Mouse (Mus musculus) heart, adult 2 months (tissue): ENCODE data around the gene Pdzd2. TPM values are rescaled to one million over a fixed set of nuclear protein-coding genes. Genes with fewer than 3 reads are reported as not detected.

ENCODE experiments used
- DNase-seq, 2 experiments: peaks; one replicate each; pipeline ENCODE4 v3.0.0; 2021
- H3K27ac ChIP-seq: fragments of 200-600 bp; 2 replicates; pipeline ENCODE4 v1.8.1; 2022
- H3K27me3 ChIP-seq: fragments of 200-500 bp; 2 replicates; pipeline ENCODE4 v1.6.1; 2012; ENCODE audit warnings: mild to moderate bottlenecking, low read length, inconsistent platforms, mixed read lengths; ENCODE audit not compliant: control insufficient read depth, insufficient read depth
- H3K36me3 ChIP-seq: fragments of 200-500 bp; 2 replicates; pipeline ENCODE4 v1.6.1; 2012; ENCODE audit warnings: low read length, inconsistent platforms; ENCODE audit not compliant: control insufficient read depth, insufficient read depth
- H3K4me1 ChIP-seq: fragments of 200-500 bp; 2 replicates; pipeline ENCODE4 v1.6.1; 2011; ENCODE audit warnings: low read length; ENCODE audit not compliant: control insufficient read depth, insufficient read depth
- H3K4me3 ChIP-seq: fragments of 200-600 bp; 2 replicates; pipeline ENCODE4 v1.8.1; 2022
- H3K79me2 ChIP-seq: fragments of 200-500 bp; replicated peaks from 2 replicates; pipeline ENCODE4 v1.6.1; 2012; ENCODE audit warnings: mild to moderate bottlenecking, inconsistent platforms, low read length, moderate library complexity, mixed read lengths; ENCODE audit not compliant: control insufficient read depth, insufficient read depth
- H3K9ac ChIP-seq: fragments of 200-500 bp; 2 replicates; pipeline ENCODE4 v1.6.1; 2012; ENCODE audit warnings: low read depth, mild to moderate bottlenecking, control low read depth, inconsistent platforms, low read length, mixed read lengths
- CTCF ChIP-seq: fragments of 200-600 bp; IDR thresholded peaks from 2 replicates; pipeline ENCODE4 v1.8.1; 2022; ENCODE audit warnings: antibody characterized with exemption, mild to moderate bottlenecking, moderate library complexity
- EP300 ChIP-seq: fragments of 200-500 bp; IDR thresholded peaks from 2 replicates; pipeline ENCODE4 v1.6.1; 2011; ENCODE audit warnings: low read depth, low read length, control low read depth; ENCODE audit not compliant: insufficient read depth
- POLR2A ChIP-seq: fragments of 200-500 bp; IDR thresholded peaks from 2 replicates; pipeline ENCODE4 v1.6.1; 2011; ENCODE audit warnings: mild to moderate bottlenecking, low read depth, low read length, control low read depth; ENCODE audit not compliant: insufficient read depth
- WGBS: fragments of 180-500 bp; shearing (Covaris S2); methylation state at CpG from one replicate; pipeline ENCODE4 v1.1.7; 2018; 5-methylcytosine and 5-hydroxymethylcytosine counted together
- intact Hi-C: fragments of 180-260 bp; cut with DNase I; formaldehyde crosslinking; loops from one replicate; pipeline ENCODE4 v1.15.1; 2025
- polyA plus RNA-seq: library from polyadenylated mRNA; depleted of rRNA; stranded (reverse); fragments of >200 nt; gene quantifications from 2 replicates; pipeline ENCODE4 v1.2.3, GENCODE M21; 2012
- total RNA-seq, 2 experiments: library from RNA; stranded (reverse); gene quantifications; 2 replicates each; pipeline ENCODE4 v1.2.3; 2021

Gene Pdzd2
- total and polyA plus RNA-seq, 3 experiments = 15.0 to 83.9 (median 78.9) TPM

DNA sequence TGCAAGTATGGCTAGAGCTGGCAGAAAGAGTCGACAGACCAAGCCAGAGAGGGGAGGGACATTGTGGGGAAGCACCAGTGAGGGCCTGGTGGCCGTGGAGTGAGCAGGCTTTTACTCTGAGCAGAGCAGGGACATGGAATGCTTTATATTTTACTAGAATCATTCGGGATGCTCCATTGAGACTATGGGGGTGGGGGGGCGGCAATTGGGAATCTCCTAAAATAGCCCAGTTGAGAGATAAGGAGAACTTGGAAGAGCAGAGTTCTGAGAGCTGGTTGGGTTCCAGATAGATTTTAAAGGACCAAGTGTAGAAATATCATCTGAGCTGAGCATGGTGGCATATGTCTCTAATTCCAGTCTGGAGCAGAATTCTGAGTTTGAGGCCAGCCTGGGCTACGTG, 14.5 kb downstream of the Pdzd2 start:
- Histone ChIP-seq H3K27ac (peak overlapping the region; percentile 26; the same call in 1 of the 2 replicates), H3K36me3 (peaks cover 2% of the 10 kb centered on the region; the same call in 1 of the 2 replicates), H3K4me1 (peaks cover 10% of the 10 kb centered on the region), H3K4me3 (no peak overlapping the region), H3K9ac (no peak overlapping the region), H3K79me2 (no peaks in the 10 kb centered on the region), H3K27me3 (no peaks in the 10 kb centered on the region)
- peak in 1 of 2 experiments; percentile 17 for DNase-seq
- TF ChIP-seq EP300 (no peak), POLR2A (no peak), CTCF (no peak)
- 31% methylated on average over 5 of the region's 5 CpGs for WGBS
- intact Hi-C loops = no loop called here

GRCm38 (mm10) chr15:12721684-12722500, 17.8 kb downstream of the Pdzd2 start:
- Histone ChIP-seq H3K4me3 (no peak overlapping the region), H3K27me3 (no peaks in the 10 kb centered on the region), H3K9ac (no peak overlapping the region), H3K36me3 (peaks cover 2% of the 10 kb centered on the region; the same call in 1 of the 2 replicates), H3K4me1 (peaks cover 12% of the 10 kb centered on the region), H3K79me2 (no peaks in the 10 kb centered on the region), H3K27ac (peak overlapping the region; percentile 40)
- TF ChIP-seq CTCF (no peak), EP300 (no peak), POLR2A (no peak)
- WGBS = 39% methylated on average over 6 of the region's 6 CpGs
- DNase-seq = peak in 1 of 2 experiments; percentile 64
- intact Hi-C loops = no loop called here

DNA sequence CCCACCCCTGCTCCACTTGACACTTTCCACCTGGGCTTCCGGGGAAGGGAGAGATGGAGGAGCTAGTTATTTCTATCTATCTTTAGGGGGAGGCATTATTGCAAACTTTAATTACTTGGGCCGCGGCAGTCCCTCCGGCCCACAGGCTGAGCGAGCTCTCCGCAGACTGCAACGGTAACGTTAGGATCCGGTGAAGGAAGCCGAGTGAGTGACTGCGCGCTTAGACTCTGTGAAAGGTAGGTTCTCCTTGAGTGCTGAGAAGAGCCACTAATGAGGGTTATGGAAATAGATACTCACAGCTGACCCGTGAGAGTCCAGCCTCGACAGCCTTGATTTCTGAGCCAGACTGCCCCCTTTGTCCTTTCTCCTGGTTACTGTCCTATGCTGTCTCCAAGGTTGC, 20.9 kb downstream of the Pdzd2 start:
- no peak for DNase-seq
- no peaks in the 10 kb centered on the region for H3K79me2 ChIP-seq
- 74% methylated on average over 14 of the region's 14 CpGs for WGBS
- H3K9ac ChIP-seq = no peak overlapping the region
- H3K4me3 ChIP-seq = no peak overlapping the region
- TF ChIP-seq CTCF = no peak
- TF ChIP-seq EP300 = no peak
- no peak for TF ChIP-seq POLR2A
- intact Hi-C loops = no loop called here
- H3K27me3 ChIP-seq = no peaks in the 10 kb centered on the region
- peaks cover 16% of the 10 kb centered on the region for H3K4me1 ChIP-seq
- no peak overlapping the region for H3K27ac ChIP-seq
- H3K36me3 ChIP-seq = peaks cover 9% of the 10 kb centered on the region; the same call in 1 of the 2 replicates

GRCm38 (mm10) chr15:12717410-12717809, 22.3 kb downstream of the Pdzd2 start:
- peak overlapping the region; percentile 68 for H3K27ac ChIP-seq
- H3K36me3 ChIP-seq = peaks cover 9% of the 10 kb centered on the region; the same call in 1 of the 2 replicates
- H3K79me2 ChIP-seq = no peaks in the 10 kb centered on the region
- peak in 1 of 2 experiments; percentile 23 for DNase-seq
- H3K9ac ChIP-seq = no peak overlapping the region
- 47% methylated on average over 3 of the region's 3 CpGs for WGBS
- no peak for TF ChIP-seq POLR2A
- no peak for TF ChIP-seq CTCF
- no peak for TF ChIP-seq EP300
- H3K27me3 ChIP-seq = no peaks in the 10 kb centered on the region
- no peak overlapping the region for H3K4me3 ChIP-seq
- peaks cover 15% of the 10 kb centered on the region for H3K4me1 ChIP-seq
- intact Hi-C loops = no loop called here

DNA sequence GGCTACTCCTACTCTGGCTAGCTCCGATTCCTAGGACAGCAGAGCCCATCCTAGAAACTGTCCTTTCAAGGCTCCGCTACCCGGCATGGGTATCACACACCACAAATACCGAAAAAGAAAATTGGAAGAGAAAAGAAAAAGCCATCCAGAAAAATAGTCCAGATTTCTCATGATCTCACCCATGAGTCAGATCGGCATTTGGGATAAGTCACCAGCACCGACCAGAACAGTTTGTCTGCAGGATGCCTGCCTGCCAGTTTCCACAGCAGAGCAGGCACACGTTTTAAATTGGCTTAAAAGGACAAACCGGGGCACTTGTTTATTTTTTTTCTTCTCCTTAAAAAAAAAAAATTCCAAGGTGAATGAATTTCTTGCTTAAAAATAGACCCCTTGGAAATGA, 22.8 kb downstream of the Pdzd2 start:
- no peak for DNase-seq

GRCm38 (mm10) chr15:12714322-12714721, 25.4 kb downstream of the Pdzd2 start:
- no peaks in the 10 kb centered on the region for H3K79me2 ChIP-seq
- no peak overlapping the region for H3K4me3 ChIP-seq
- H3K4me1 ChIP-seq = peaks cover 8% of the 10 kb centered on the region
- TF ChIP-seq POLR2A (no peak), EP300 (no peak), CTCF (no peak)
- DNase-seq = peak in 1 of 2 experiments; percentile 33
- H3K36me3 ChIP-seq = peaks cover 9% of the 10 kb centered on the region; the same call in 1 of the 2 replicates
- no peak overlapping the region for H3K9ac ChIP-seq
- 44% methylated on average over 2 of the region's 2 CpGs for WGBS
- intact Hi-C loops = no loop called here
- no peaks in the 10 kb centered on the region for H3K27me3 ChIP-seq
- H3K27ac ChIP-seq = peak overlapping the region; percentile 73

More for the DNA sequence above, 22.8 kb downstream of the Pdzd2 start:
- intact Hi-C loops = no loop called here
- TF ChIP-seq POLR2A = no peak
- TF ChIP-seq CTCF = no peak
- TF ChIP-seq EP300 = no peak
- H3K9ac ChIP-seq = no peak overlapping the region
- peaks cover 11% of the 10 kb centered on the region for H3K4me1 ChIP-seq
- H3K27ac ChIP-seq = peak overlapping the region; percentile 68
- H3K27me3 ChIP-seq = no peaks in the 10 kb centered on the region
- no peak overlapping the region for H3K4me3 ChIP-seq
- no peaks in the 10 kb centered on the region for H3K79me2 ChIP-seq
- H3K36me3 ChIP-seq = peaks cover 9% of the 10 kb centered on the region; the same call in 1 of the 2 replicates
- WGBS = 52% methylated on average over 8 of the region's 8 CpGs
